Mouse (Mus musculus) adrenal gland, postnatal 10 days (tissue): ENCODE results near the gene Ttll11. TPM values are rescaled to one million over a fixed set of nuclear protein-coding genes. Genes with fewer than 3 reads are reported as not detected.

Source experiments
- DNase-seq: peaks from one replicate; pipeline ENCODE4 v3.0.0; 2021; ENCODE audit warnings: mixed read lengths
- long read RNA-seq, 2 experiments: library from polyadenylated mRNA; stranded (forward); transcript quantifications; one replicate each; pipeline ENCODE4 v2.0.0; 2021
- total RNA-seq, 2 experiments: library from RNA; stranded (reverse); gene quantifications; 2 replicates each; pipeline ENCODE4 v1.2.3; 2021

The Ttll11 gene
- 1 to 10 TPM in 1 of 2 experiments, under 1 TPM in 1; 0.84 to 2.2 TPM for total RNA-seq
- long read RNA-seq, experiment 1, partial matches to known transcripts = 0 of 8 reads
- long read RNA-seq, experiment 1, other reads (novel, unspliced or antisense) = 8 of 8 reads
- long read RNA-seq, experiment 2, partial matches to known transcripts = 0 of 13 reads
- long read RNA-seq, experiment 2, other reads (novel, unspliced or antisense) = 11 of 13 reads

GRCm38 (mm10) chr2:35979644-35980021 lies at the start of gene Ttll11:
Gene Ttll11, minus strand, starts transcription at chr2:35979913.
- DNase-seq = peak; percentile 97

GRCm38 (mm10) chr2:36023291-36023690 lies 43.6 kb upstream of the Ttll11 start:
- peak; percentile 50 for DNase-seq

- DNase-seq = peak; percentile 88
These were observed 41.9 kb upstream of the Ttll11 start for GRCm38 (mm10) chr2:36021385-36022159.

DNA sequence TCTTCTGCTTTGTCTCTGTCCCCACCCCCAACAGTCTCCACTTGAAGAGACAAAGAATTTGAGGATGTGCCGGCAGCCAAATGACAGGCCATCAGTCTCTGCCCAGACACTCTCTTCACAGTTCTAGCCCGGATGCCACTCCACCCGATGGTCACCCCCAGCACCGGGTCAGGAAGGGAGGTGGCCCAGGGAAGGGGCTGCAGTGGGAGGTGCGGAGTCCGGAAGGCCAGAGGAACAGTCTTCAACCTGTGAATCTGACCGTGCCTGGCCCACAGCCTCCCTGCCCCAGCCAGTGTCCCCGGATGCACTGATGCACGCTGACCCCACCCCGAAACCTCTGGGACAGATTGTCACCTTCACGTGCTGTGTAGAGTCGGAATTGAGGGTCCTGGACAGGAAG lies 33.3 kb upstream of the Ttll11 start:
- DNase-seq = peak; percentile 35

DNA sequence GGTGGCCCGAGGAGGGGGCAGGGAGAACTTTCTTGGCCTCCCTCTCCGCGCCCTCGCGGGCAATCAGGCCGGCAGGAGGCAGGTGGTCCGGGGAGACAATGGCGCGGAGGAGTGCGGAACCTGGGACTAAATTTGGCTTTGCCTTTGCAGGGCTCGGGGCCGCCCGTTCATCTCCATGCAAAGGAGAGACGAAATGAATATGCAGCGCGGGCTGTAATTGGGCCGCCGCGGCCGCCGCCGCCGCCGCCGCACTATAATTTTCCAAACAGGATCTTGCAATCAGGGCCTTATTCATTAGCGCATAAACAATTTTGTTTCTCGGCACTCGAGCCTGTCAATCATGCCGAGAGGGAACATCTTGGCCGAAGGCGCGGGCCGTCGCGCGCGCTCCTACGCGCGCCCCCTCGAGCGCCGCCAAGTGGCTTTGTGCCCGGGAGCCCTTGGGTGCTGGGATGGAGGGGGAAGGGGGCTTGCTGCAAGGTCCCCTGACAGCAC lies 31.7 kb upstream of the Ttll11 start:
- DNase-seq = peak; percentile 30

DNA sequence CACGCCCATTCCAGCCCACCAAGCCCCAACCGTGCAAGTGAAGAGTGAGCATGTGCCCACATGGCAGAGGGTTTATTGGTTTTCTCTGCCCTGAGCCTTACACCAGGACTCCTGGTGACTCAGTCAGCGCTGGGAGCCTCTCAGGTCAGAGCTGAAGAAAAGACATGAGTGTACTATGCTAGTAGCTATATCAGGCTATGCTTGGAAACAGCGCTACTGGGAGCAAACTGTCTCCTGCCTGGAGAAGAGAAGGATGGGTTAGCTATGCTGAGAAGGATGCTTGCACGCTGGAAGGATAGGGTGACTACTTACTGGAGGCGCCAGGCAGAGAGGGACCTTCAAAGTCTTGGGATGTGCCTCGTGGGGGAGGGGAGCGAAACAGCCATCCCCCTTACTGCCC lies 30.9 kb upstream of the Ttll11 start:
- no peak for DNase-seq

DNA sequence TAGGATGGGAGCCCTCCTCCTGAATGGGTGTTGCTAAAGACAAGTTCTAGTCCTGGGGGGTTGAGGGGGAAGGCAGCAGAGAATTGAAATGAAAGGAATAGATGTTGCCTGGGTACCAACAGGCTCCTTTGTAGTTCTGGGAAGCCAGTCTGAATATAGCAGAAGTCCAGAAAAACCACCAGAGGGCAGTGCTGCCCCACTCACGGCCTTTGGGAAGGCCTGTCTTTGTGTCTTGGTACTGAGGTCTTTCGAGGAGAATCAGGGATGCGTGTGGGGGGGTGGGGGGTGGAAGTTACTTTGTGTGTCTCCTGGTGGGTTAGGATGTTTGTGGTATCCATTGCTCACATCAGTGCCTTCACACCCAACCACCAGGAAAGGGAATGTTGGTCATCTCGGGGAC lies 29.7 kb upstream of the Ttll11 start:
- peak; percentile 82 for DNase-seq

GRCm38 (mm10) chr2:36008071-36008470 lies 28.4 kb upstream of the Ttll11 start:
- peak; percentile 72 for DNase-seq

DNA sequence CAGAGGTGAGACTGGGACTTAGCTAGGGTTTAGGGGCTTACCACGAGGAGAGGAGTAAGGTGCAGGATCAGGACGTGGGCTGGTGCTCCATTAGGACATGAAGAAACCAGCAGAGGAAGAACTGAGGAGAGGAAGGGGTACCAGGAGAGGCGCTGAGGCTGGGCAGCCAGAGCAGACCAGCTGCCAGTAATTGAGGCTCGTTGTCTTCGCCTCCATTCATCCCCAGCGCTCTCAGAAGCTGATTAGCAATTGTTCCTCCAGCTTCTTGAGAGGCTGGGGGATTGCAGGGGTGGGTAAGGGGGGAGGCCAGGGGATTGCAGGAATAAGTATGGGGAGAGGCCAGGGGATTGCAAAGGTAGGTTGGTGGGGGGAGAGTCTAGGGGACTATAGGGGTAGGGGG lies 22.5 kb upstream of the Ttll11 start:
- DNase-seq = no peak

DNA sequence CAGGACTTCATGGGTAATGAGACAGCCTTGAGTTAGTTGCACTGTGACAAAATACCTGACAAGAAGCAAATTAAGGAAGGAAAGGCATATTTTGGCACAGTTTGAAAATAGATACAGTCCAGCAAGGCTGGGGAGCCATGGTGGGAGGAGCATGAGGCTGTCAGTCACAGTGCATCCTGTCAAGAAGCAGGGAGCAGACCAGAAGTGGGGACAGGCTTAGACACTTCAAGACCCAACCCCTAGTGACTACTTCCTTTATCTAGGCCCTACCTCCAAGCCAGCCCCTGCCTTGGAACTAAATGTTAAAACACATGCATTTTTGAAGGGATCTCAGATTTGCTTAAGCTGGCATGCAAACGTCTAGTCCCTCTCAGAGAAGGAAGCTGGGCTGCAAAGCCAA lies 20.7 kb upstream of the Ttll11 start:
- no peak for DNase-seq

DNA sequence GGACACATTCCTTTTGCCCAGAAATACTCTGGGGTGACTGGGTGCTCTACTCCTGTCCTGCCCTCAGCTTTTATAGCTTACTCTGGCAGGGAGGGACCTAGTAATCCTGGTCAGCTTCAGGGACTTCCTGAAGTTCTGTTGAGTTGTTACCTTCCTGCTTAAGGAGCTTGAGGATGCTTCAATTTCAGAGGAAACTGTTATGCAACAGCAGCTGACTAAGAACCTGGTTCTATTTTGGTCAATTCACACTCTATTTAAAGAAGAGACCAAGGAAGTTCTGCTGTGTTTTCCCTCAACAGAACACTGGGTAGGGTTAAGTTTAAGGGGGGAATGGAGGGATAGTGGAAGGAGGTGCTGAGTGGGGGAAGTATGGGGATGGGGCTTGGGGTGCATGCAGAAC lies 19.5 kb upstream of the Ttll11 start:
- no peak for DNase-seq

- no peak for DNase-seq
These were observed 18.7 kb upstream of the Ttll11 start for GRCm38 (mm10) chr2:35998416-35998815.

DNA sequence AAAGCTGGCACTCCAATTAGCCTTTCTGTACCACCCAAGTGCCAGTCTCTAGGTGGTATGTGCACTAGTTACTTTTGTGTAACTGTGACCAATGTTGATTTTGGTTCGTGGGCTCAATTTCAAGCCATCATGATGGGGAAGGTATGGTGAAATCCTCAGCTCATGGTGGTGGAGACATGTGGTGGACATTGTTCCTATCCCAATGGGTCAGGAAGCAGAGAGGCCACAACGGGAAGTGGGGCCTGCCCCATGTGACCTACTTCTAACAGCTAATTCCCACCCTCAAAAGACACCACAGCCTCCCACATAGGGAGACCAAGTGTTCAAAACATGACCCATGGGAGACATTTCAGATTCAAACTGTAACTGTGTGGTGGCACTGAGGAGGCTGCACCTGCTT lies 17.0 kb upstream of the Ttll11 start:
- no peak for DNase-seq

GRCm38 (mm10) chr2:35994303-35994702 lies 14.6 kb upstream of the Ttll11 start:
- DNase-seq = no peak

- no peak for DNase-seq
These were observed 13.8 kb upstream of the Ttll11 start for GRCm38 (mm10) chr2:35993481-35993880.

DNA sequence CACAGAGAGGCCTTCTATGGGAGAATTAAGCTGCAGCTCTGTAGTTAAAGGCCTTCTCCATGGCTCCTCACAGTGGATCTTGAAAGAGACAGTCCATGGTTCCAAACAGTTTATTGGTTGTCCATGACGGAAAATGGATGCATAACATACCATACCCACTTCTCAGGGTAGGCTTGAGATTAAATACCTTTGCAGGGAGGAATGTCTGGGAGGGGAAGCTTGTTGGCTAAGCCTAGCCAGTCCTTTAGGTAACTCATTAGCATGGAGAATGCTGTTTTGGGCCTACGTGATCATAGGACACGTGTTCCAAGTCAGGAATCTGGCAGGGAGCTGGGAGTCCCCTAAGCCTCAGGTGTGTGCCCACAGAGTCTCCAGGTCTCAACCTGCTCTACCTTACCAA lies 12.5 kb upstream of the Ttll11 start:
- DNase-seq = no peak

DNA sequence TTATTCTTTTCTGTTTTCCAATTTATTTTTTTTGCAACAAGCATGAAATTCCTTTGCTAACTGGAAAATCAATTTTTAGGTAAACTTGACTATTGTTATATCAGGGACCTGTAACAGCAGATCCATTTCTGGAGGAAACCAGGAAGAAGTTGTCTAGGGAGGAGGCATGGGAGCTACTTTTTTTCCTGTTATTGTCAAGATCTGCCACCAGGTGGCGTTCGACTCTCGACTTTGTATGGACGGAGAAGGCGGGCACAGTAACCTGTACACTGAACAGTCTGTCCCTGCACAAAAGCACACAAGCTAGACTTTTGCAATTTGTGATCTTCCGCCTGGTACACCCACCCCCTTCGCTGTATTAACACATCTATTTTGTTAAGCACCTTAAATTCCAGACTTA lies 4.2 kb upstream of the Ttll11 start:
- peak; percentile 76 for DNase-seq

GRCm38 (mm10) chr2:35981872-35982271 lies 2.2 kb upstream of the Ttll11 start:
- no peak for DNase-seq

DNA sequence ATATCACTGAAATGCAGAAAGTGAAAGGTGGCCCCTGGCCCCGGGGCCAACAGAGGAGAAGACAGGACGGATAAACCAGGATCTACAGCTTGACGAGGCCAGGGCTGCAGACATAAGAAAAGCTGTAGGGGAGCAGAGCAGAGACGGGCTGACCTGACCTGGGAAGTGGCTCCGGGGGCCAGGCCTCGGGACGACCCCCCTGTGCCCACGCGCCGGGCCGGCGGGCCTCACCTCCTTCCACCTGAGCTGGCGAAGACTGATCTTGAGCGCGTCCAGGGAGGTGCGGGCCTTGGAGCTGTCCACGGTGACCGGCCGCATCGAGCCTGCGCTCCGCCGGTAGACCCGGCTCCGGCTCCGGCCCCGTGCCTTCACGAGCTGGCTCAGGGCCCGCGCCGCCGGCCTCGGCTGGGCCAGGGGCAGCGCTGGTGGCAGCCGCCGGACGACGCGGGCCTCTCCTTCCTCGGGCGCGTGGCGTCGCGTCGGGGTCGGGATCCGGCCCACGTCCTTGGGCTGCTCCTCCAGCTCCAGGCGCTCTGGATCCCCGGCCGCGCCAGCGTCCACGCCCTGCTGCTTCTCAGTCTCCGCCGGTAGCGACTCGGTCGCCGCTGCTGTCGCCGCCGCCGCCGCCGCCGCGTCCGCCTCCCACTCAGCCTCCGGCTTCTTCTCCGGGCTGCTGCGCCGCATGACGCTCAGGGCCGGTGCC lies 621 bp downstream of the Ttll11 start:
- peak; percentile 71 for DNase-seq

DNA sequence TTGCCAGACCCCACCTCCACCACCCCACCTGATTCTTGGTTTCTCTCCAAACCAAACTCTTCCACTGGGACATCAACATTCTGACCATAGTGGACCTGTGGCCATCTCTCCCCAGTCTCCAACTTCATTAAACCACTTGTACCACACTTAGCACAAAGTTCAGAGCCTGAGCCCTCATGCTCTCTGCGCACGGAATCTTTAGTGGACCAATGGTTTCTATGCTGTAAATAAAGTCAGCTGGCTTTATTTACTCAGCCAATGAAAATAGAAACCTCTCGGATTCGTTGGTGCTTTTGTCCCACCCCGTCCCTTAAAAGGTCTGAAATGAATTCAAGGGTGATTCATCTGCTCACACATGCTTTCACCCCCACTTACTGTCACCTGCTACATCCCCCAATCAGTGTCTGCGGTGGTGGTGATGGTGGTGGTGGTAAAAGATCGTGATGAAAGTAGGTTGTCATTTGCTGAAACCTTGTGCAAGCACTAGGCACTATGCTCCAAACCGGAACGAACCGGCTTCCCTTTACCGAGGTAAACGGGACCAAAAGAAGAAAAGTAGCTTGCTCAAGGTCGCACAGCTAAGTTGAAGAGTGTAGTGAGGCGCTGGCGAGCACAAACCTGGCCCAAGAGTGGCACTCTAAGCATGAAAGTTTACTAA lies 1.3 kb downstream of the Ttll11 start:
- DNase-seq = peak; percentile 44

- no peak for DNase-seq
These were observed 2.0 kb downstream of the Ttll11 start for GRCm38 (mm10) chr2:35977749-35978148.

DNA sequence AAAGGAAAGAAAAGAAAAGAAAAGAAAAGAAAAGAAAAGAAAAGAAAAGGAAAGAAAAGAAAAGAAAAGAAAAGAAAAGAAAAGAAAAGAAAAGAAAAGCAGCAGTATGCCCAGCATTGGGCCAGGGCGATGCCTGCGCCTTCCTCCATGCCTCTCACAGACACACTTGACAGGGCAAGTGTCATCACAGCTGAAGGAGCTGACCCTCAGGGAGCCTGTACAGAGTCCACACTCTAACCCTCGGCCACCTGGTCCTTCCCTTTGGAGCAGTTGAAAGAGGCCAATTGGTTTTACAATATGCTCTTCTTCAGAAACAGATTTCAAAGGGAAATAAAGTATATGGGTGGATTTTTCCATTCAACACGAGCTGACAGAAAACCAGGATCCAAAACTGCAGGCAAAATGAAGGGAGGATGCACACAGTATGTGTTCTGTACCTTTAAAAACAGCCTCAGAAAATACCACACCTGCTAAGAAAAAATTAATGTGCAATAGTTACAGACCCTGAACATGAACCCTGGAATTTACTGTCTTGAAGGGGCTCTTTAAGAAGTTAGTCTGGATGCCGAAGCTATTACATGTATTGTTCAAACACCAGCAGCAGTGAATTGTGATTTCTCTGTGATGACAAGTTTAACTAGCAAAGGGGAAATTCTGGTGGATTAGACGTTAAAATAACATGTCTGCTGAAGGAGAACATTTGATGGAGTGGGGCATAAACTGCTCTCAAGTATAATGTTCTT lies 7.3 kb downstream of the Ttll11 start:
- DNase-seq = no peak
